Mouse (Mus musculus): Measurements from ENCODE around the gene Ptbp2.

- TF ChIP-seq POLR2A (IDR thresholded peaks at IDR 0.05; ENCODE audit: borderline replicate concordance, insufficient read depth, low read length), result no peak
- TF ChIP-seq CTCF (IDR thresholded peaks at IDR 0.05; ENCODE audit: borderline replicate concordance, insufficient read depth, low read depth, low read length), result no peak
Observed at GRCm38 (mm10) chr3:119749551-119750249, 34.6 kb downstream of the Ptbp2 start.

Data from cerebellum, adult 2 months (tissue).